In genomic region chr11:29645411-29646066, GRCm38 (mm10) we compare ENCODE assay signal across 9 mouse cellular contexts. TPM values are rescaled to one million over a fixed set of nuclear protein-coding genes. Genes with fewer than 3 reads are reported as not detected.
A peak's percentile ranks its signal among the peaks of the same experiment; 100 is the strongest.
DNase-seq lines count a peak whose midpoint lies in the region; ATAC-seq and TF ChIP-seq lines count a peak whose summit lies in the region.
"Had no signal": no experiment of that assay in that cellular context is flagged by ENCODE, and none has a peak within 500 bp of the region (broad histone marks: within the 10 kb centered on the region; RNA-seq: fewer than 3 reads in every experiment).

No protein-coding gene starts in this region.

- no peaks in the 10 kb centered on the region for H3K36me3 ChIP-seq in G1E (replicated peaks)
- H3K36me3 ChIP-seq in liver, embryonic 15.5 days (replicated peaks), result no peaks in the 10 kb centered on the region
- H3K36me3 ChIP-seq in kidney, embryonic 16.5 days (ENCODE audit: insufficient read depth, low read length), result no peaks in the 10 kb centered on the region
- H3K36me3 ChIP-seq in midbrain, embryonic 16.5 days (ENCODE audit: control insufficient read depth, insufficient read depth, low read length), result no peaks in the 10 kb centered on the region

- peak; percentile 73 for DNase-seq in A20 (ENCODE audit: low read depth, low spot score)
- DNase-seq in G1E (ENCODE audit: low spot score), result peak; percentile 23
- no peak for DNase-seq in gastrocnemius, postnatal 4 days (ENCODE audit: low spot score in 2 of 2)
- DNase-seq: layer of hippocampus, postnatal 36 days; lung, adult 18-20 months had no signal

- peaks cover 34% of the 10 kb centered on the region for H3K4me1 ChIP-seq in G1E (ENCODE audit: insufficient read depth, low read depth, low read length)
- peaks cover 20% of the 10 kb centered on the region for H3K4me1 ChIP-seq in liver, embryonic 15.5 days (replicated peaks)
- no peaks in the 10 kb centered on the region for H3K4me1 ChIP-seq in kidney, embryonic 16.5 days (ENCODE audit: insufficient read depth, low read length)
- no peaks in the 10 kb centered on the region for H3K4me1 ChIP-seq in midbrain, embryonic 16.5 days (ENCODE audit: control insufficient read depth, insufficient read depth, low read length)

- no peak for TF ChIP-seq CTCF in G1E (IDR thresholded peaks at IDR 0.05; ENCODE audit: low read depth, low read length)

- H3K4me3 ChIP-seq in G1E (ENCODE audit: low read depth, low read length), result no peak overlapping the region
- H3K4me3 ChIP-seq in liver, embryonic 15.5 days (replicated peaks), result no peak overlapping the region
- no peak overlapping the region for H3K4me3 ChIP-seq in kidney, embryonic 16.5 days (ENCODE audit: low read length)
- no peak overlapping the region for H3K4me3 ChIP-seq in midbrain, embryonic 16.5 days (ENCODE audit: low read depth, low read length)

- no peak overlapping the region for H3K27ac ChIP-seq in liver, embryonic 15.5 days (replicated peaks)
- no peak overlapping the region for H3K27ac ChIP-seq in kidney, embryonic 16.5 days (ENCODE audit: low read length)
- no peak overlapping the region for H3K27ac ChIP-seq in midbrain, embryonic 16.5 days (ENCODE audit: low read length)

- no peak overlapping the region for H3K4me2 ChIP-seq in liver, embryonic 15.5 days
- no peak overlapping the region for H3K4me2 ChIP-seq in kidney, embryonic 16.5 days (replicated peaks; ENCODE audit: low read depth, low read length)
- no peak overlapping the region for H3K4me2 ChIP-seq in midbrain, embryonic 16.5 days (ENCODE audit: low read length)

- no peak overlapping the region for H3K9ac ChIP-seq in liver, embryonic 15.5 days
- H3K9ac ChIP-seq in kidney, embryonic 16.5 days (replicated peaks; ENCODE audit: low read length), result no peak overlapping the region
- no peak overlapping the region for H3K9ac ChIP-seq in midbrain, embryonic 16.5 days (ENCODE audit: low read depth, low read length)

- peak; percentile 85 for ATAC-seq in G1E (ENCODE audit: extremely low read depth, insufficient number of reproducible peaks, low FRiP score, poor library complexity, severe bottlenecking)
- peak; percentile 73 for ATAC-seq in erythroid progenitor cell, adult 5-6 weeks (replicated peaks; ENCODE audit: low FRiP score, poor library complexity, severe bottlenecking)
- ATAC-seq in liver, embryonic 15.5 days (ENCODE audit: insufficient read depth), result peak; percentile 54; the same call in 1 of the 2 replicates
- ATAC-seq in kidney, embryonic 16.5 days (ENCODE audit: low FRiP score, low TSS enrichment), result no peak
- ATAC-seq in midbrain, embryonic 16.5 days, result no peak

- no peaks in the 10 kb centered on the region for H3K9me3 ChIP-seq in G1E (replicated peaks)
- no peaks in the 10 kb centered on the region for H3K9me3 ChIP-seq in liver, embryonic 15.5 days (replicated peaks)
- no peaks in the 10 kb centered on the region for H3K9me3 ChIP-seq in kidney, embryonic 16.5 days (ENCODE audit: low read length)
- no peaks in the 10 kb centered on the region for H3K9me3 ChIP-seq in midbrain, embryonic 16.5 days (replicated peaks; ENCODE audit: control insufficient read depth, low read length, poor library complexity, severe bottlenecking)

- WGBS in liver, embryonic 15.5 days (ENCODE audit: insufficient replicate concordance), result 65% methylated on average over 5 of the region's 5 CpGs
- 64% methylated on average over 5 of the region's 5 CpGs for WGBS in kidney, embryonic 16.5 days
- 76% methylated on average over 5 of the region's 5 CpGs for WGBS in midbrain, embryonic 16.5 days

- peaks cover 4% of the 10 kb centered on the region for H3K27me3 ChIP-seq in G1E (ENCODE audit: insufficient read depth, low read length)
- H3K27me3 ChIP-seq in liver, embryonic 15.5 days, result no peaks in the 10 kb centered on the region
- no peaks in the 10 kb centered on the region for H3K27me3 ChIP-seq in kidney, embryonic 16.5 days (ENCODE audit: insufficient read depth, low read length)
- H3K27me3 ChIP-seq in midbrain, embryonic 16.5 days (ENCODE audit: control insufficient read depth, insufficient read depth, low read depth, low read length), result no peaks in the 10 kb centered on the region

RNA-seq across cellular contexts. Expression of gene Rtn4, which starts 47.2 kb away (rescaled TPM):
- total RNA-seq in G1E (2014; fragmentation: Nextera tagmentation) (65.0 and 65.3 TPM in 2 replicates), G1E (2017) (67.9 and 68.9 TPM in 2 replicates)
- polyA plus RNA-seq in G1E (2012), result 83.0 and 102 TPM in 2 replicates
- 48.3 and 50.7 TPM in 2 replicates for total RNA-seq in erythroid progenitor cell, adult 5-6 weeks (2015; ENCODE audit: low replicate concordance)
- total RNA-seq in erythroid progenitor cell, adult 5-6 weeks (2017; ENCODE audit: low replicate concordance), result 46.8 and 64.0 TPM in 2 replicates
- 11.7 and 12.0 TPM in 2 replicates for polyA plus RNA-seq in liver, embryonic 15.5 days (2015; fragmentation: Nextera tagmentation; extraction: Ambion mirVana)
- total RNA-seq in gastrocnemius, postnatal 4 days (2021), result 100 to 1,000 TPM; 699 to 725 TPM
- 42.8 and 44.0 TPM in 2 replicates for polyA plus RNA-seq in kidney, embryonic 16.5 days (2015; fragmentation: Nextera tagmentation; extraction: Ambion mirVana)
- polyA plus RNA-seq in midbrain, embryonic 16.5 days (2015; fragmentation: Nextera tagmentation; extraction: Ambion mirVana), result 140 and 142 TPM in 2 replicates

Comparison
In these comparisons a context has a peak if more than half of its experiments do, and no peak if none do; other contexts are left out.
1. DNase-seq: peak in A20 (single experiment) and G1E (single experiment); none in gastrocnemius, postnatal 4 days (0 of 2).
2. ATAC-seq: peak in G1E (single experiment), erythroid progenitor cell, adult 5-6 weeks (single experiment) and liver, embryonic 15.5 days (single experiment); none in kidney, embryonic 16.5 days (single experiment) and midbrain, embryonic 16.5 days (single experiment).